Mouse (Mus musculus) ES-E14 (cell line): ENCODE measurements around the gene Cdk5r2. TPM values are rescaled to one million over a fixed set of nuclear protein-coding genes. Genes with fewer than 3 reads are reported as not detected.

Experiments
- DNase-seq: peaks from one replicate; pipeline ENCODE4 v3.0.0-alpha.2; 2013; ENCODE audit warnings: low read depth, low spot score
- H3K27ac ChIP-seq: 2 replicates; pipeline ENCODE4 v1.5.1; 2012; ENCODE audit warnings: low read depth, mild to moderate bottlenecking, low read length, moderate library complexity, mixed read lengths; ENCODE audit not compliant: poor library complexity, insufficient read depth, severe bottlenecking
- H3K36me3 ChIP-seq: 2 replicates; pipeline ENCODE4 v1.6.1; 2012; ENCODE audit warnings: mild to moderate bottlenecking, low read length, moderate library complexity, mixed read lengths; ENCODE audit not compliant: control insufficient read depth, poor library complexity, insufficient read depth, severe bottlenecking
- H3K4me1 ChIP-seq, 2 experiments: fragments of 150-350 bp in 1 of 2; sonication (generic) in 1 of 2; 2 replicates each; pipeline ENCODE4 v1.6.1; 2012; ENCODE audit warnings: low read length in 2 of 2, mild to moderate bottlenecking in 1 of 2, mixed read lengths in 1 of 2; ENCODE audit not compliant: control insufficient read depth in 2 of 2, insufficient read depth in 2 of 2, poor library complexity in 1 of 2
- H3K4me3 ChIP-seq, 2 experiments: fragments of 150-350 bp in 1 of 2; sonication (generic) in 1 of 2; 2 replicates each; pipeline ENCODE4 v1.5.1; 2012; ENCODE audit warnings: low read length in 2 of 2, low read depth in 1 of 2, mild to moderate bottlenecking in 1 of 2, mixed read lengths in 1 of 2; ENCODE audit not compliant: insufficient read depth in 1 of 2, poor library complexity in 1 of 2, severe bottlenecking in 1 of 2
- H3K9ac ChIP-seq: 2 replicates; pipeline ENCODE4 v1.6.1; 2012; ENCODE audit warnings: low read depth, mild to moderate bottlenecking, low read length, mixed read lengths; ENCODE audit not compliant: poor library complexity, insufficient read depth, severe bottlenecking
- H3K9me3 ChIP-seq: fragments of 150-350 bp; sonication (generic); 2 replicates; pipeline ENCODE4 v1.6.1; 2012; ENCODE audit warnings: low read depth, mild to moderate bottlenecking, low read length; ENCODE audit not compliant: control insufficient read depth, insufficient read depth
- CHD2 ChIP-seq: IDR thresholded peaks from 2 replicates; pipeline ENCODE4 v1.6.1; 2014; ENCODE audit warnings: mild to moderate bottlenecking, low read depth, low read length, inconsistent platforms
- HCFC1 ChIP-seq: IDR thresholded peaks from 2 replicates; pipeline ENCODE4 v1.6.1; 2012; ENCODE audit warnings: low read length, inconsistent platforms, borderline replicate concordance; ENCODE audit not compliant: insufficient read depth
- MAFK ChIP-seq: IDR thresholded peaks from 2 replicates; pipeline ENCODE4 v1.6.1; 2014; ENCODE audit warnings: mild to moderate bottlenecking, low read depth, low read length, inconsistent platforms; ENCODE audit not compliant: insufficient read depth
- ZC3H11A ChIP-seq: IDR thresholded peaks from 2 replicates; pipeline ENCODE4 v1.6.1; 2012; ENCODE audit warnings: low read depth, mild to moderate bottlenecking, inconsistent platforms, low read length, borderline replicate concordance
- ZNF384 ChIP-seq: IDR thresholded peaks from 2 replicates; pipeline ENCODE4 v1.6.1; 2012; ENCODE audit warnings: low read depth, low read length, inconsistent platforms
- in situ Hi-C, 2 experiments: fragments of 600-800 bp; cut with MboI; formaldehyde crosslinking; loops; one replicate each; pipeline ENCODE4 v1.15.1; 2025; ENCODE audit warnings: low sequenced_read_pairs in 2 of 2, inconsistent platforms in 1 of 2; ENCODE audit not compliant: unreplicated experiment in 2 of 2
- total RNA-seq: library from RNA; depleted of rRNA; stranded (reverse); fragments of 300-350 nt; gene quantifications from 2 replicates; pipeline ENCODE4 v1.2.3, GENCODE M21; 2012

The Cdk5r2 gene
- total RNA-seq, 1 experiment = 0.54 TPM

DNA sequence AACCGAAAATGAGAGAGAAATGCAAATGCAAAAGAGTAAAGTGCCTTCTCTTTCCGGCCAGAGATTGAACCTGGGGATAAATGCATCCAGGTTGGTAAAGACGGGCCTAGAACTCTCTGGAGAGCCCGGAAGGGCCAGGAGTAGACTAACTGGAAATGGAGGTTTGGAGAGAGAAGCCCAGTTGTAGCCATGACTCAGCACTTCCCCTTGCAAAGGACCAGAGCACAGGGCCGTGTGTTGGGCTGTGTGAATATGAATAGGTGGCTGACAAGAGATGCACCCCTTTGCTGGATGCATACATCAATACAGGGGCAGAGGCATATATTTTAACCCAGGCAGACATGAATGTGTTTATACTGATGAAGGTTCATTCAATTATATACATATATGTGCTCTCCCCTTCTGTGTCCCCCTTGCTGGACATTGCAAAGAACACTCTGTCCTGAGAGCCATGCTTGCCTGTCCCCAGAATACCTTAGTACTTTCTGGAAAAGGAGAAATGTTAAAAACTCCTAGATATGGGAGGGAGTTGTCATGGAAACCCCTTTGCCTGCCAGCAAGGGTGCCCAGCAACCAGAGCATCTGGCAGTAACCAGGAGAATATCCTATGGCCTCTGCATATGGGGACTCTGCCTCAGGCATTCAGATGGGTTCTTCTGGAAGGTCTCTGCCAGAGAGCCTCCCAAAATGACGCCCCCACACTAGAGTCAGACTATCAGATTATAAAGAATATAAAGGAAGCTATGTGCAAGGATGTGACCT lies 4.7 kb downstream of the Cdk5r2 start:
- H3K36me3 ChIP-seq = no peaks in the 10 kb centered on the region
- DNase-seq = no peak
- no peak overlapping the region for H3K27ac ChIP-seq
- TF ChIP-seq MAFK (peak; percentile 81), ZNF384 (no peak)
- H3K9me3 ChIP-seq = no peaks in the 10 kb centered on the region
- no peak overlapping the region for H3K9ac ChIP-seq
- in situ Hi-C loops = loop anchor here in 1 of 2 experiments (10.0 kb wide), 2 partner anchors 55 to 85 kb away; partner anchors contain the start of gene Wnt6
- peak overlapping the region in 1 of 2 experiments; percentile 55; a peak in 1 of 4 replicates for H3K4me3 ChIP-seq
- H3K4me1 ChIP-seq = peaks cover 5 to 22% of the 10 kb centered on the region in 2 experiments; a peak in 3 of 4 replicates

- Histone ChIP-seq H3K27ac (no peak overlapping the region), H3K36me3 (no peaks in the 10 kb centered on the region), H3K9ac (no peak overlapping the region), H3K4me1 (peaks cover 5 to 14% of the 10 kb centered on the region in 2 experiments; a peak in 3 of 4 replicates), H3K4me3 (no peak overlapping the region), H3K9me3 (no peaks in the 10 kb centered on the region)
- no peak for DNase-seq
- in situ Hi-C loops = no loop called here
- peak; percentile 34; the same call in 1 of the 2 replicates for TF ChIP-seq ZC3H11A
- no peak for TF ChIP-seq HCFC1
- no peak for TF ChIP-seq ZNF384
Measured at GRCm38 (mm10) chr1:74861783-74862182, 7.0 kb downstream of the Cdk5r2 start.

DNA sequence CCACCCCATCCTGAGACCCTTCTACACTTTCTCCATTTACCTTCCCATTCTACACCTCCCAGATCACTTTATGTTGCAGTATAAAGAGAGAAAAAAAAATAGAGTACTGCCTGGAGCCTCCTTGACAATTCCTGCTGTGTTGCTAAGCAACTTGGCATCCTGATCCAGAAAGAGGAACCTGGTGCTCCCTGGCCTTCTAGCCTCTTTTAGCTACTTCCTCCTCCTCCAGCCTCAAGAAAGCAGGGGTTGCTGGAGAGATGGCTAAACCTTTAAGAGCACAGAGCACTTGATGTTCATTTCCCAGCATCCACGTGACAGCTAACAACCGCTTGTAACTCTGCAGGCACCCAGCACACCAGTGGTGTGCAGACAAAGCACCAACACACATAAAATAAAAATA lies 17.5 kb downstream of the Cdk5r2 start:
- H3K4me3 ChIP-seq = no peak overlapping the region
- no peaks in the 10 kb centered on the region for H3K9me3 ChIP-seq
- H3K27ac ChIP-seq = no peak overlapping the region
- no peaks in the 10 kb centered on the region for H3K36me3 ChIP-seq
- no peak for DNase-seq
- in situ Hi-C loops = no loop called here
- H3K9ac ChIP-seq = no peak overlapping the region
- TF ChIP-seq ZC3H11A (no peak), HCFC1 (no peak), CHD2 (no peak), ZNF384 (no peak), MAFK (no peak)
- H3K4me1 ChIP-seq = no peaks in the 10 kb centered on the region

DNA sequence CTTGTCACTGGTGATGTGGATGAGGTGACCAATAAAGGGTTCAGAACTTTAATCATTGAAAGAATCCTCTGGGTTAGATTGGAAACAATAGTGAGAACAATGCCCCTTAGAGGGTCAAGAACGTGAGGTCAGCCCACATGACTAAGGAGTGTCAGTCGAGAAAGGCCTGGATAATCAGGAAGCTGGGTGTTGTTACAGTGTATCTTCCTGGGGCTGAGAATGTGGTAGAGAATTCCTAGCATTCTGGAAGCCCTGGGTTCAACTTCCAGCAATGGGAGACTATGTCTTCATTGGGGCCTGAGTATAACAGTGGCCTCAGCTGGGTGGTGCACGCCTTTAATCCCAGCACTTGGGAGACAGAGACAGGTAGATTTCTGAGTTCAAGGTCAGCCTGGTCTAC lies 22.5 kb downstream of the Cdk5r2 start:
- no peak for TF ChIP-seq ZC3H11A
- TF ChIP-seq HCFC1 = no peak
- no peak for TF ChIP-seq ZNF384
- TF ChIP-seq CHD2 = no peak
- TF ChIP-seq MAFK = no peak
- Histone ChIP-seq H3K27ac (no peak overlapping the region), H3K9ac (no peak overlapping the region), H3K4me1 (peaks cover 0 to 1% of the 10 kb centered on the region in 2 experiments; a peak in 1 of 4 replicates), H3K36me3 (no peaks in the 10 kb centered on the region), H3K9me3 (no peaks in the 10 kb centered on the region), H3K4me3 (no peak overlapping the region)
- in situ Hi-C loops = no loop called here
- DNase-seq = no peak
